In the genomic region with DNA sequence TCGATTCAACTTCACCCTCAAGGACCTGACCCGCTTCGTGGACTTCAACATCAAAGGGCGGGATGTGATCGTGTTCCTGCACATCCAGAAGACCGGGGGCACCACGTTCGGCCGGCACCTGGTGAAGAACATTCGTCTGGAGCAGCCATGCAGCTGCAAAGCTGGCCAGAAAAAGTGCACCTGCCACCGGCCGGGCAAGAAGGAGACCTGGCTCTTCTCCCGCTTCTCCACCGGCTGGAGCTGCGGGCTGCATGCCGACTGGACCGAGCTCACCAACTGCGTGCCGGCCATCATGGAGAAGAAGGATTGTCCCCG, we compare ENCODE assay signal across 9 mouse cellular contexts. TPM values are rescaled to one million over a fixed set of nuclear protein-coding genes. Genes with fewer than 3 reads are reported as not detected.
DNase-seq lines count a peak whose midpoint lies in the region; ATAC-seq lines count a peak whose summit lies in the region.
"Had no signal": no experiment of that assay in that cellular context is flagged by ENCODE, and none has a peak within 500 bp of the region (broad histone marks: within the 10 kb centered on the region; RNA-seq: fewer than 3 reads in every experiment).

No protein-coding gene starts in this region.

- peak; percentile 7 for DNase-seq in gastrocnemius, postnatal 14 days
- DNase-seq in gastrocnemius, adult 18-20 months (ENCODE audit: low spot score): no peak
- DNase-seq in urinary bladder, adult 2 months (ENCODE audit: low spot score): peak; percentile 22
- no peak for DNase-seq in urinary bladder, postnatal 4 days (ENCODE audit: low spot score in 2 of 2)
- no peak for DNase-seq in spleen, postnatal 10 days (ENCODE audit: low spot score in 2 of 2)
- DNase-seq in thymus, adult 18-20 months: no peak

- peak overlapping the region; percentile 67 for H3K4me3 ChIP-seq in hindbrain, embryonic 12.5 days

- WGBS in hindbrain, embryonic 12.5 days: 2% methylated on average over 20 of the region's 20 CpGs

- peak overlapping the region; percentile 67; the same call in 1 of the 2 replicates for H3K9ac ChIP-seq in hindbrain, embryonic 12.5 days

- no peaks in the 10 kb centered on the region for H3K36me3 ChIP-seq in hindbrain, embryonic 12.5 days

- H3K4me1 ChIP-seq in hindbrain, embryonic 12.5 days: peaks cover 11% of the 10 kb centered on the region

- peaks cover 73% of the 10 kb centered on the region for H3K27me3 ChIP-seq in hindbrain, embryonic 12.5 days

- ATAC-seq in hindbrain, embryonic 12.5 days (ENCODE audit: low FRiP score): no peak
- 0 out of 2 replicates have a peak, but pooled peaks have one; percentile 27 for ATAC-seq in megakaryocyte-erythroid progenitor cell, adult 5-6 weeks (replicated peaks; ENCODE audit: low FRiP score, low TSS enrichment, poor library complexity, severe bottlenecking)

- H3K4me2 ChIP-seq in hindbrain, embryonic 12.5 days (replicated peaks): peak overlapping the region; percentile 98

- intact Hi-C loops in gastrocnemius, postnatal 14 days (cut with DNase I; ENCODE audit: low total_unique reads): no loop called here

- no peaks in the 10 kb centered on the region for H3K9me3 ChIP-seq in hindbrain, embryonic 12.5 days (replicated peaks)

- no peak overlapping the region for H3K27ac ChIP-seq in hindbrain, embryonic 12.5 days
- H3K27ac ChIP-seq: heart, adult 2 months had no signal

RNA-seq across cellular contexts. Expression of gene Hs6st3, which starts 0.6 kb away (rescaled TPM):
- total RNA-seq in gastrocnemius, postnatal 14 days (2021): not detected
- total RNA-seq in gastrocnemius, adult 18-20 months (2021): under 1 TPM; 0.12 to 0.21 TPM
- 0.04 and 0.07 TPM in 2 replicates for polyA plus RNA-seq in urinary bladder, adult 2 months (2012; rRNA removed)
- 0.80 and 1.4 TPM in 2 replicates for polyA plus RNA-seq in hindbrain, embryonic 12.5 days (2016; fragmentation: Nextera tagmentation; extraction: Ambion mirVana)
- not detected in 2 replicates for total RNA-seq in megakaryocyte-erythroid progenitor cell, adult 5-6 weeks (2014; fragmentation: Nextera tagmentation)
- not detected in 2 replicates for total RNA-seq in megakaryocyte-erythroid progenitor cell, adult 5-6 weeks (2017)
- total RNA-seq: heart, adult 2 months had no signal
- polyA plus RNA-seq: heart, adult 2 months had no signal

RNA-seq across cellular contexts. Expression of gene Uggt2, which starts 39.5 kb away (rescaled TPM):
- 1 to 10 TPM; 7.6 to 7.9 TPM for total RNA-seq in gastrocnemius, postnatal 14 days (2021)
- 1 to 10 TPM; 6.1 to 8.7 TPM for total RNA-seq in gastrocnemius, adult 18-20 months (2021)
- 10.7 and 12.9 TPM in 2 replicates for polyA plus RNA-seq in urinary bladder, adult 2 months (2012; rRNA removed)
- 22.7 and 26.6 TPM in 2 replicates for polyA plus RNA-seq in hindbrain, embryonic 12.5 days (2016; fragmentation: Nextera tagmentation; extraction: Ambion mirVana)
- 4.2 and 4.9 TPM in 2 replicates for total RNA-seq in megakaryocyte-erythroid progenitor cell, adult 5-6 weeks (2014; fragmentation: Nextera tagmentation)
- total RNA-seq in megakaryocyte-erythroid progenitor cell, adult 5-6 weeks (2017): 1.3 and 10.3 TPM in 2 replicates

Comparison
In these comparisons a context has a peak if more than half of its experiments do, and no peak if none do; other contexts are left out.
1. DNase-seq: peak in gastrocnemius, postnatal 14 days (single experiment) and urinary bladder, adult 2 months (single experiment); none in gastrocnemius, adult 18-20 months (single experiment), urinary bladder, postnatal 4 days (0 of 2), spleen, postnatal 10 days (0 of 2) and thymus, adult 18-20 months (0 of 2).